Mouse (Mus musculus) MEL (cell line): ENCODE results near the gene Rnf26. TPM values are rescaled to one million over a fixed set of nuclear protein-coding genes. Genes with fewer than 3 reads are reported as not detected.

ENCODE experiments used
- DNase-seq: peaks from one replicate; pipeline ENCODE4 v3.0.0; 2011; ENCODE audit warnings: low read depth, low spot score
- H3K27ac ChIP-seq: 2 replicates; pipeline ENCODE4 v1.5.1; 2012; ENCODE audit warnings: low read depth, mild to moderate bottlenecking, control low read depth, low read length, moderate library complexity; ENCODE audit not compliant: control insufficient read depth
- H3K27me3 ChIP-seq, 2 experiments: fragments of 150-350 bp in 1 of 2; sonication (generic) in 1 of 2; 2 replicates each; pipeline ENCODE4 v1.6.1; 2012; ENCODE audit warnings: low read length in 2 of 2, mild to moderate bottlenecking in 2 of 2, improper control_type of control experiment in 1 of 2, moderate library complexity in 1 of 2; ENCODE audit not compliant: insufficient read depth in 2 of 2, control insufficient read depth in 1 of 2
- H3K36me3 ChIP-seq, 2 experiments: 2 replicates each; pipeline ENCODE4 v1.6.1; 2012 to 2014; ENCODE audit warnings: low read length in 2 of 2, improper control_type of control experiment in 1 of 2, inconsistent platforms in 1 of 2, mild to moderate bottlenecking in 1 of 2; ENCODE audit not compliant: insufficient read depth in 2 of 2, control insufficient read depth in 1 of 2
- H3K4me1 ChIP-seq, 2 experiments: fragments of 150-350 bp in 1 of 2; sonication (generic) in 1 of 2; 2 replicates each; pipeline ENCODE4 v1.6.1; 2012; ENCODE audit warnings: low read length in 2 of 2, improper control_type of control experiment in 1 of 2, mild to moderate bottlenecking in 1 of 2; ENCODE audit not compliant: insufficient read depth in 2 of 2, control insufficient read depth in 1 of 2
- H3K4me3 ChIP-seq, 2 experiments: fragments of 150-350 bp in 1 of 2; sonication (generic) in 1 of 2; 2 replicates each; pipeline ENCODE4 v1.5.1; 2012; ENCODE audit warnings: low read depth in 2 of 2, low read length in 2 of 2, mild to moderate bottlenecking in 2 of 2, moderate library complexity in 2 of 2, control low read depth in 1 of 2, improper control_type of control experiment in 1 of 2; ENCODE audit not compliant: control insufficient read depth in 1 of 2, insufficient read depth in 1 of 2
- H3K79me2 ChIP-seq: 2 replicates; pipeline ENCODE4 v1.6.1; 2012; ENCODE audit warnings: mild to moderate bottlenecking, low read length, moderate library complexity; ENCODE audit not compliant: control insufficient read depth, poor library complexity, insufficient read depth
- H3K9ac ChIP-seq: 2 replicates; pipeline ENCODE4 v1.6.1; 2012; ENCODE audit warnings: low read depth, mild to moderate bottlenecking, control low read depth, low read length, moderate library complexity; ENCODE audit not compliant: control insufficient read depth, poor library complexity, severe bottlenecking
- H3K9me3 ChIP-seq: fragments of 150-350 bp; sonication (generic); replicated peaks from 2 replicates; pipeline ENCODE4 v1.6.1; 2012; ENCODE audit warnings: mild to moderate bottlenecking, low read length, improper control_type of control experiment, moderate library complexity; ENCODE audit not compliant: insufficient read depth
- BHLHE40 ChIP-seq: IDR thresholded peaks from 2 replicates; pipeline ENCODE4 v1.6.1; 2012; ENCODE audit warnings: low read depth, mild to moderate bottlenecking, inconsistent platforms, low read length, improper control_type of control experiment, borderline replicate concordance
- EP300 ChIP-seq, 2 experiments: IDR thresholded peaks; 2 replicates each; pipeline ENCODE4 v1.6.1; 2011; ENCODE audit warnings: improper control_type of control experiment in 2 of 2, low read length in 2 of 2, low read depth in 1 of 2, mild to moderate bottlenecking in 1 of 2
- ETS1 ChIP-seq: IDR thresholded peaks from 2 replicates; pipeline ENCODE4 v1.6.1; 2012; ENCODE audit warnings: low read depth, mild to moderate bottlenecking, inconsistent platforms, low read length, improper control_type of control experiment, moderate library complexity
- GABPA ChIP-seq: IDR thresholded peaks from 2 replicates; pipeline ENCODE4 v1.6.1; 2012; ENCODE audit warnings: low read depth, mild to moderate bottlenecking, inconsistent platforms, low read length, improper control_type of control experiment, moderate library complexity
- JUND ChIP-seq: IDR thresholded peaks from 2 replicates; pipeline ENCODE4 v1.6.1; 2011; ENCODE audit warnings: low read depth, mild to moderate bottlenecking, improper control_type of control experiment, low read length
- MAZ ChIP-seq: IDR thresholded peaks from 2 replicates; pipeline ENCODE4 v1.6.1; 2012; ENCODE audit warnings: low read depth, mild to moderate bottlenecking, inconsistent platforms, low read length, improper control_type of control experiment
- MYB ChIP-seq: IDR thresholded peaks from 2 replicates; pipeline ENCODE4 v1.6.1; 2011; ENCODE audit warnings: mild to moderate bottlenecking, low read depth, low read length, improper control_type of control experiment
- NELFE ChIP-seq: IDR thresholded peaks from 2 replicates; pipeline ENCODE4 v1.6.1; 2011; ENCODE audit warnings: low read depth, low read length, improper control_type of control experiment
- NRF1 ChIP-seq: IDR thresholded peaks from 2 replicates; pipeline ENCODE4 v1.6.1; 2014; ENCODE audit warnings: low read depth, mild to moderate bottlenecking, inconsistent platforms, low read length, improper control_type of control experiment, moderate library complexity; ENCODE audit not compliant: poor library complexity, insufficient read depth, severe bottlenecking
- POLR2AphosphoS2 ChIP-seq: IDR thresholded peaks from 2 replicates; pipeline ENCODE4 v1.6.1; 2011; ENCODE audit warnings: low read length, improper control_type of control experiment
- POLR2AphosphoS5 ChIP-seq: IDR thresholded peaks from 2 replicates; pipeline ENCODE4 v1.6.1; 2012; ENCODE audit warnings: low read depth, borderline replicate concordance, mild to moderate bottlenecking, inconsistent platforms, low read length, moderate library complexity, mixed read lengths
- RCOR1 ChIP-seq: IDR thresholded peaks from 2 replicates; pipeline ENCODE4 v1.6.1; 2012; ENCODE audit warnings: low read depth, mild to moderate bottlenecking, inconsistent platforms, low read length, improper control_type of control experiment
- SIN3A ChIP-seq: IDR thresholded peaks from 2 replicates; pipeline ENCODE4 v1.6.1; 2012; ENCODE audit warnings: low read length, improper control_type of control experiment, inconsistent platforms
- SMC3 ChIP-seq: IDR thresholded peaks from 2 replicates; pipeline ENCODE4 v1.6.1; 2011; ENCODE audit warnings: low read depth, low read length, improper control_type of control experiment
- TAL1 ChIP-seq: IDR thresholded peaks from 2 replicates; pipeline ENCODE4 v1.6.1; 2012; ENCODE audit warnings: mild to moderate bottlenecking, inconsistent platforms, low read length, moderate library complexity, mixed read lengths
- USF1 ChIP-seq: IDR thresholded peaks from 2 replicates; pipeline ENCODE4 v1.6.1; 2014; ENCODE audit warnings: low read depth, mild to moderate bottlenecking, inconsistent platforms, low read length, improper control_type of control experiment, moderate library complexity
- ZC3H11A ChIP-seq: IDR thresholded peaks from 2 replicates; pipeline ENCODE4 v1.6.1; 2012; ENCODE audit warnings: low read depth, mild to moderate bottlenecking, inconsistent platforms, low read length, improper control_type of control experiment
- polyA plus RNA-seq, 2 experiments: library from polyadenylated mRNA; stranded (reverse) in 1 of 2; unstranded in 1 of 2; fragments of >175 nt in 1 of 2; fragments of >200 nt in 1 of 2; gene quantifications; 2 replicates each; pipeline versions ENCODE4 v1.2.1 to v1.2.4; 2012; ENCODE audit warnings: low replicate concordance in 2 of 2, low read depth in 1 of 2; ENCODE audit not compliant: insufficient read length in 2 of 2, insufficient read depth in 1 of 2, missing spikeins in 1 of 2
- total RNA-seq: library from RNA; depleted of rRNA; stranded (reverse); fragments of 300-350 nt; gene quantifications from 2 replicates; pipeline ENCODE4 v1.2.3, GENCODE M21; 2012

Rnf26 gene
- total and polyA plus RNA-seq, 3 experiments: 14.0 to 55.1 TPM; not detected in 1

- Histone ChIP-seq H3K27ac (no peak overlapping the region), H3K4me3 (no peak overlapping the region), H3K36me3 (peaks cover 0 to 10% of the 10 kb centered on the region in 2 experiments; a peak in 2 of 4 replicates), H3K79me2 (no peaks in the 10 kb centered on the region), H3K4me1 (peaks cover 3 to 10% of the 10 kb centered on the region in 2 experiments), H3K27me3 (no peaks in the 10 kb centered on the region), H3K9me3 (no peaks in the 10 kb centered on the region), H3K9ac (no peak overlapping the region)
- no peak for DNase-seq
- no peak for TF ChIP-seq USF1
- no peak for TF ChIP-seq ZC3H11A
- no peak for TF ChIP-seq ETS1
- TF ChIP-seq SMC3: no peak
- no peak for TF ChIP-seq POLR2AphosphoS2
- TF ChIP-seq NRF1: no peak
- no peak for TF ChIP-seq RCOR1
- TF ChIP-seq NELFE: no peak
- TF ChIP-seq MAZ: no peak
- no peak for TF ChIP-seq GABPA
- no peak for TF ChIP-seq POLR2AphosphoS5
- no peak for TF ChIP-seq JUND
- no peak for TF ChIP-seq SIN3A
- no peak for TF ChIP-seq BHLHE40
- no peak for TF ChIP-seq TAL1
- TF ChIP-seq MYB: no peak
Observed at GRCm38 (mm10) chr9:44096536-44096935, 16.8 kb downstream of the Rnf26 start.

GRCm38 (mm10) chr9:44095781-44096180 is 17.5 kb downstream of the Rnf26 start:
- H3K4me1 ChIP-seq: peaks cover 3 to 10% of the 10 kb centered on the region in 2 experiments
- H3K36me3 ChIP-seq: peaks cover 0 to 10% of the 10 kb centered on the region in 2 experiments; a peak in 2 of 4 replicates
- DNase-seq: no peak
- H3K79me2 ChIP-seq: no peaks in the 10 kb centered on the region
- TF ChIP-seq EP300 (IDR thresholded peaks at IDR 0.05; ENCODE audit: low read depth in 1 of 2, low read length in 2 of 2) (no peak), BHLHE40 (no peak), SMC3 (no peak), ETS1 (no peak), ZC3H11A (no peak), NELFE (no peak), SIN3A (no peak)
- H3K9me3 ChIP-seq: no peaks in the 10 kb centered on the region
- H3K4me3 ChIP-seq: no peak overlapping the region
- H3K9ac ChIP-seq: no peak overlapping the region
- no peak overlapping the region for H3K27ac ChIP-seq
- no peaks in the 10 kb centered on the region for H3K27me3 ChIP-seq
